ENCODE assay signal across 18 mouse cellular contexts in the genomic region with DNA sequence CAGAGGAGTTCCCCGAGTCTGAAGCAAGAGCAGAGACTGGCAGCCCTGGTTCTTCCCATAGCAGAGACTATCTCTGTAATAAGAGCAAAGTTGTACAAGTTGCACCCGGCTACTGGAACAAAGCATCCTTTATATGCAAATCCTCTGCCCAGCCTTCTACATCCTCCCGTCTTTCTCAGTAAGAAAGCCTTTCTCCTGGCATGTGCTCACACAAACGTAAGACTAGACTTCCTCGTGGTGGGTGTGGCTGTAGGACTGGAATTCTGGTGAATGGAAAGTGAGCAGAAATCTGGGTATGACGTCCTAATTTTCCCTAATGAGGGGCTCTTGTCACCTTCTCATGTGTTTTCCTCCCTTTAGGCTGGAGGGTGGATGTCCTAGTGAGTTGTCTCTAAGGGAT.
"Had no signal": no experiment of that assay in that cellular context is flagged by ENCODE, and none has a peak within 500 bp of the region (broad histone marks: within the 10 kb centered on the region; RNA-seq: fewer than 3 reads in every experiment).

No protein-coding gene starts in this region.

- H3K9me3 ChIP-seq: kidney, embryonic 15.5 days; limb, embryonic 10.5 days; liver, embryonic 15.5 days; midbrain, embryonic 10.5 days; neural tube, embryonic 13.5 days; stomach, embryonic 15.5 days had no signal

- H3K4me3 ChIP-seq: kidney, embryonic 15.5 days; left cerebral cortex, adult 2 months; limb, embryonic 10.5 days; liver, embryonic 15.5 days; midbrain, embryonic 10.5 days; neural tube, embryonic 13.5 days; stomach, embryonic 15.5 days had no signal

- H3K9ac ChIP-seq: kidney, embryonic 15.5 days; liver, embryonic 15.5 days; neural tube, embryonic 13.5 days; stomach, embryonic 15.5 days had no signal

- H3K36me3 ChIP-seq: limb, embryonic 10.5 days; liver, embryonic 15.5 days; midbrain, embryonic 10.5 days; neural tube, embryonic 13.5 days; stomach, embryonic 15.5 days had no signal

- H3K27ac ChIP-seq: kidney, embryonic 15.5 days; left cerebral cortex, adult 2 months; limb, embryonic 10.5 days; liver, embryonic 15.5 days; midbrain, embryonic 10.5 days; neural tube, embryonic 13.5 days; stomach, embryonic 15.5 days had no signal

- ATAC-seq: lung, postnatal 0 days had no signal

- H3K4me1 ChIP-seq: kidney, embryonic 15.5 days; limb, embryonic 10.5 days; liver, embryonic 15.5 days; neural tube, embryonic 13.5 days; stomach, embryonic 15.5 days had no signal

- H3K27me3 ChIP-seq: kidney, embryonic 15.5 days; liver, embryonic 15.5 days; neural tube, embryonic 13.5 days; stomach, embryonic 15.5 days had no signal

- H3K4me2 ChIP-seq: kidney, embryonic 15.5 days; liver, embryonic 11.5 days; liver, embryonic 15.5 days; neural tube, embryonic 13.5 days; stomach, embryonic 15.5 days had no signal

- DNase-seq: kidney, postnatal 14 days; lung, adult 2 months; lung, postnatal 36 days; midbrain, embryonic 14.5 days; retina, postnatal 1 day; right cerebral cortex, postnatal 4 days; spleen, adult 18-20 months; thymus, adult 2 months; thymus, postnatal 25 days had no signal
